Mouse (Mus musculus) urinary bladder, adult 18-20 months (tissue): ENCODE measurements around the gene Ralgps2.

ENCODE experiments used
- DNase-seq, 2 experiments: peaks; one replicate each; pipeline ENCODE4 v3.0.0; 2022; ENCODE audit warnings: low spot score in 2 of 2, mixed read lengths in 2 of 2

The Ralgps2 gene

DNA sequence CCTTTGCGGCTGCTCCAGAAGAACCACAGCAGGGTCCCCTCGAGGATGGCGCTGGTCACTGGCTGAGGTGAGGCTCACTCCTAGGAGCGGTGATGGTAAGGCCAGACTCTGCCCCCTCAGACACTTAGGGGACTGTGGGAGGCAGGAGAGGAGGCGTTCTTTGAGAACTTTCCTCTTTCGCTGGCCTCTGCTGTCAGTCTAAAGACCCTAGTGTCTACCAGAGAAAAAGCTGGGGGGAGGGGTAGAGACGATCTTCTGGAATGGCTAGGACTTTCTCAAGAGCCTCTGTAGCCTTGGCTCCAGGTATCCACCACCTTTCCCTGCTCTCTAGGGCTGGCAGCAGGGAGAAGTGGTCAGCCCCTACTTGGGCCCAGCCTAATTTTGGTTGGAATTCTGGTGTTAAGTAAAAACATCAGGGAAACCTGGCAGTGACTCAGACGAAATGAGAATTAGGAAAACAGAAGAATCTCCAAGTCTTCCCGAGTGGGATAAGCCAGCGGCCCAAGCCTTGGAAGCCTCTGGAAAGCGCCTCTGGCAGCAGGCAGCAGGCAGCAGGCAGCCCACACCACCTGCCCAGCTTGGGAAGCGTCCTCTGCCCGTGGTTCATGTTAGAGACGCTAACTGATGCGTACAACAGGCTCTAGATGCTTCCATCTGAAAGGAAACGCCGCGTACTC is 169.7 kb downstream of the Ralgps2 start:
- DNase-seq: no peak

DNA sequence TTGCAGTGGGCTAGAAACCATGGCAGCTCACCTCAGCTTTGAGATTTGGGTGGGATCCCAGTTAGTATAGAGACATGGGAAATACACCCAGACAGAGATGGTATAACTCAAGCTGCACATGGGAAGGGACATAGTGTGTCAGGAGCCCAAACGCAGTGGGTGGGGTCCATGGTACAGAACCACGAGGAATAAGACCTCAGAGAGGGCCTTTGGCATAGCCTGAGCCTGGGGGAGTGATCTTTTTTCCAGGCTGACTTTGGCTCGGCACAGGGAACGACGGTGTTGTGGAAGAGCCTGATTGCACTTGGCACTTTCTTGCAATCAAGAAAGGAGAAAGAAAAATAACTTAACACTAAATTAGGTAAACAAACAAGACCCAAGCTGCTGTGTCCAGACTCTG is 170.3 kb downstream of the Ralgps2 start:
- DNase-seq: no peak

DNA sequence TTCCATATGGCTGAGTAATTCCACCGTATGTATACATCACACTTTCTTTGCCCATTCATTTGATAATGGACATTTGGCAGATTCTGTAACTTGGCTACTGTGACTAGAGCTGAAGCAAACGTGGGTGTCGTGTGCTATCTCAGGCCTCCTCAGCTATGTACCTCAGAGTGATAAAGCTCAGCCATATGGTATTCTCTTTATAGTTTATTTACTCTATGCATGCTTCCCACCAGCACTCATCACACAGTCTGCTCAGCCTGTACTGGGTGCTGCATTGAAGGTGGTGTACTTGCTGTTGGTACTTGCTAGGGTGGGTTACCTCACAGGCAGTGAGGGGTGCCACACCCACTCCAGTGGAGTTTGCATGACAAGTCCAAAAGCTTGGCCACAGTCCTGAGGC is 174.1 kb downstream of the Ralgps2 start:
- DNase-seq: no peak

GRCm38 (mm10) chr1:156764584-156764983 is 174.8 kb downstream of the Ralgps2 start:
- DNase-seq: no peak

DNA sequence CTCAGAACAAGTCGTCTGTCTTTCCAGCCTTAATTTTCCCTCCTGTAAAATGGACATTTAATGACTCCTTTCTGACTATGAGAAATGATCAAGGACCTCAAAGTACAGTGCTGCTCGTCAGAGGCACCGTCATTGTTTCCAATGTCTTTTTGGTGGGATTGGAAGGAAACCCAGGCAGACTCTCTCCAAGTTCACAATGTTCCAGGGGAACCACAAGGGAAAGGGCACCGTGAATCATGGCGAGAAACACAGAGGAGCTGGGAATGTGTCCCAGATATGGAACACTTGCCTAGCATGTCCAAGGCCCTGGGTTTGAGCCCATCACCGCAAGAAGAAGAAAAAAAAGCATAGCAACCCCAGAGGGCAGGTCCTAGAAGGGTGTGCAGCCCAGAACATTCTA is 176.1 kb downstream of the Ralgps2 start:
- no peak for DNase-seq

DNA sequence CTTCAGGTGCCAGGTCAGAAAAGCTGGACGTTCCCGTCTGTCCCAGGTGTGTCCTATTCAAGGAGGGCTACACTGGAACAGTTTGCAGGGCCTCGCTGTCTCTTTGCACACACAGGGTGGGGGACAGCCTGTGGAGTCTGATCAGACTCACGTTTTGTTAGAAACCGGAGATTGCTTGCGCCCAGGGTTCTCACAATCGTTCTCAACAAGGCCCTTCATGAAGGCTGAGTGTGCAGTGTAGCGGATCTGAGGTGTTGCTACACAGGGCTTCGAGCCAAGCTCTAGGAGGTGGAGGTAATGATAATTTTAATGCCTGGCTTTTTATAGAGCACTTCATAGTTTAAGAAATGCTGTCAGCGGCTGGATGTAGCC is 178.0 kb downstream of the Ralgps2 start:
- no peak for DNase-seq

- no peak for DNase-seq
Measured at GRCm38 (mm10) chr1:156760549-156761429, 178.6 kb downstream of the Ralgps2 start.

DNA sequence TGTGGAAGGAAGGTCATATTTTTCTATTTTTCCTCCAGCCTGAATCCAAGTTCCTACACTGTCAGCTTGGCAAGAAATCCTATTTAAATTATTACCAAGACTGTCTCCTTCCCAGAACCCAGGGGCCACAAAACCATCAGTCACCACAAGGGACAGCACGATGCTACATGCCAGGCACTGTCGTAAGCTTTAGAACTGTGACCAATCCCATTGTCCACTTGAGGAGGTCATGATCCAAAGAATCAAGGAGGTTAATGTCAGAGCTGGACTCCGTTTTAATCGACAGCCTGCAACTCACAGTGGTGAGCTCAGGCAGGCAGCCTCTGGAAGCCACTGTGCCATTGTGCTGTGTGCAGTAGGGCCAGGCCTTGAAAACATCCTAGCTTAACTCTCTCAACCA is 181.1 kb downstream of the Ralgps2 start:
- no peak for DNase-seq

DNA sequence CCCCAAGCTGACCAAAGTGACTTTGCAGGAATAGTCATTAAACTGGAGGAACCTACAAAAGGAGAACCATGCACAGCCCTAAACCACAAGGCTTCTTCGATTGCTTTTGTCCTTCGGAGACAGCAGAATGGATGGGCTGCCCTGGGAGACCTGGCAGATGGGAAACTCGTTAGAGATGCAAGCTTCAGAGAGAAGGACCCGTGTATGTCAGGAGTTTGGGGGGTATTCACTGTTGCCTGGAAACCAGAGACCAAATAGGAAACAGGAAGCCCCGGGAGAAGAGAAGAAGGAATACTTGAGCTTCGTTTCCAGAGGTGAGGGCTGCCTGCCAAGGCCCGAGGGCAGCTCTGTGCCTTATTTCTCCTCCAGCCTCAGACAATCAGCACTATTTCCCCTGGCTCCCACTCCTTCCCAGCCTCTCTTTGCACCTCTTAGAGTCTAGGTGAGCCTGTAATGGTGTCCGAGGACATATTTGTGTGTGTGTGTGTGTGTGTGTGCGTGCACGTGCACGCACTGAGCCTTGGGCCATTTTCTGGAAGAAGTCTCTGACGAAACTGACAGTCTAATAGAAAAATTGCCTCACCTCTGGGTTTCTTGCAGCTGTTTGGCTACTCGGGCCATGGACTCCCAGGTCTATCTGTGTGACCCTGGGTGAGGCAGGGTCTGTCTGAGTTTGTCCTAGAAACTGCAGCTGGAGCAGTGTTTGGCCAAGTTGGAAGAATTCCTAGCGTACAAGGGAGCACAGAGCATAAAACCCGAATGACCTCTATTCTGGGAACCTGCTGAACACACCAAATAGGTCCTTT is 184.6 kb downstream of the Ralgps2 start:
- DNase-seq: no peak
